Comparison of ENCODE assay signal across 25 mouse cellular contexts in the genomic region with DNA sequence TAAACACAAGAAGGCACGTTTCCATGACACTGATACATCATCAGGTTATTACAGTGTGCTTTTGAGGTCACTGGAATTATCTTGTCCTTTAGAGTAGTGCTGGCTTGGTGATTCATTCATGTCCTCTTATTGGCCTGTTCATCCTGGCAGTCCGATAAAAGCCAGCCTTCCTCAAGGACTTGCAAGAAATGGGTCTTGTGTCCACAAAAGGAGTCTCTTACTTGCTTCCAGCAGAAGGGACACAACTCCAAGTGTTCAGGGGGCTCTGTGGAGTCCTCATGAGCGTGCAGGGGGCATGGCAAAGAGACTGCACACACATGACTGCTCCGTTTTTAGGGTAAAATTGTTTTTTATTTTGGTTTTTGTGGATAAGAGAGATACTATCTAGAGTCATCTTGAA.
DNase-seq lines count a peak whose midpoint lies in the region; ATAC-seq lines count a peak whose summit lies in the region.
"Had no signal": no experiment of that assay in that cellular context is flagged by ENCODE, and none has a peak within 500 bp of the region (broad histone marks: within the 10 kb centered on the region; RNA-seq: fewer than 3 reads in every experiment).

No protein-coding gene starts in this region.

- ATAC-seq in heart, embryonic 11.5 days (replicated peaks; ENCODE audit: insufficient number of reproducible peaks, low FRiP score, low TSS enrichment) = no peak
- ATAC-seq: CD4-positive, CD25-positive, alpha-beta regulatory T cell, adult 4 months; forebrain, embryonic 15.5 days; forebrain, postnatal 0 days had no signal

- no peaks in the 10 kb centered on the region for H3K27me3 ChIP-seq in heart, embryonic 11.5 days (ENCODE audit: control insufficient read depth, insufficient read depth, low read length)
- H3K27me3 ChIP-seq: embryonic facial prominence, embryonic 13.5 days; embryonic facial prominence, embryonic 15.5 days; forebrain, embryonic 12.5 days; forebrain, embryonic 15.5 days had no signal

- H3K9me3 ChIP-seq in heart, embryonic 11.5 days (replicated peaks; ENCODE audit: control insufficient read depth, low read length) = no peaks in the 10 kb centered on the region
- H3K9me3 ChIP-seq: embryonic facial prominence, embryonic 13.5 days; embryonic facial prominence, embryonic 15.5 days; forebrain, embryonic 10.5 days; forebrain, embryonic 12.5 days; forebrain, embryonic 15.5 days; G1E had no signal

- H3K4me1 ChIP-seq in heart, embryonic 11.5 days (ENCODE audit: control insufficient read depth, insufficient read depth, low read length) = peaks cover 15% of the 10 kb centered on the region; the same call in 1 of the 2 replicates
- H3K4me1 ChIP-seq: forebrain, embryonic 15.5 days had no signal

- no peaks in the 10 kb centered on the region for H3K36me3 ChIP-seq in heart, embryonic 11.5 days (ENCODE audit: control insufficient read depth, insufficient read depth, low read length)
- H3K36me3 ChIP-seq: embryonic facial prominence, embryonic 13.5 days; embryonic facial prominence, embryonic 15.5 days; forebrain, embryonic 10.5 days; forebrain, embryonic 12.5 days; forebrain, embryonic 15.5 days; G1E had no signal

- WGBS in heart, embryonic 11.5 days (ENCODE audit: insufficient replicate concordance) = 74% methylated on average over 4 of the region's 4 CpGs

- DNase-seq in adrenal gland, adult (ENCODE audit: inconsistent age in 2 of 2, low spot score in 1 of 2) = peak; percentile 68 to 89
- no peak for DNase-seq in adrenal gland, adult 18-20 months (ENCODE audit: low spot score in 2 of 2)
- DNase-seq in adrenal gland, adult 8-10 months = peak; percentile 59
- no peak for DNase-seq in adrenal gland, postnatal 25 days
- peak; percentile 38 for DNase-seq in ovary, adult 18-20 months (ENCODE audit: low spot score)
- DNase-seq in ovary, postnatal 14 days (ENCODE audit: low spot score) = no peak
- peak; percentile 44 for DNase-seq in adrenal gland, postnatal 14 days
- DNase-seq: B cell, adult 2 months; cerebellum, adult 11 months; cerebellum, adult 18-20 months; cerebellum, adult 8-10 months; cerebellum, adult 9-11 months; cerebellum, postnatal 14 days; cerebellum, postnatal 36 days; embryo, embryonic 11 days; forebrain, postnatal 0 days had no signal

- no peak overlapping the region for H3K9ac ChIP-seq in heart, embryonic 11.5 days (ENCODE audit: low read depth, low read length)
- H3K9ac ChIP-seq: embryonic facial prominence, embryonic 13.5 days; embryonic facial prominence, embryonic 15.5 days; forebrain, embryonic 12.5 days; forebrain, embryonic 15.5 days; forebrain, postnatal 0 days had no signal

- no peak overlapping the region for H3K27ac ChIP-seq in heart, embryonic 11.5 days (ENCODE audit: low read depth, low read length)
- H3K27ac ChIP-seq: embryonic facial prominence, embryonic 13.5 days; embryonic facial prominence, embryonic 15.5 days; forebrain, embryonic 10.5 days; forebrain, embryonic 12.5 days; forebrain, embryonic 15.5 days had no signal

- no peak overlapping the region for H3K4me3 ChIP-seq in heart, embryonic 11.5 days (ENCODE audit: low read depth, low read length)
- H3K4me3 ChIP-seq: embryonic facial prominence, embryonic 13.5 days; embryonic facial prominence, embryonic 15.5 days; erythroblast, embryonic 14.5 days; forebrain, embryonic 10.5 days; forebrain, embryonic 12.5 days; forebrain, embryonic 15.5 days had no signal

- no peak overlapping the region for H3K4me2 ChIP-seq in heart, embryonic 11.5 days
- H3K4me2 ChIP-seq: embryonic facial prominence, embryonic 13.5 days; embryonic facial prominence, embryonic 15.5 days; forebrain, embryonic 12.5 days; forebrain, embryonic 15.5 days had no signal

Comparison
In these comparisons a context has a peak if more than half of its experiments do, and no peak if none do; other contexts are left out.
1. DNase-seq: peak in adrenal gland, adult (2 of 2), adrenal gland, adult 8-10 months (single experiment), ovary, adult 18-20 months (single experiment) and adrenal gland, postnatal 14 days (single experiment); none in adrenal gland, adult 18-20 months (0 of 2), adrenal gland, postnatal 25 days (single experiment) and ovary, postnatal 14 days (single experiment).